Mouse (Mus musculus) forebrain, embryonic 16.5 days (tissue): ENCODE data around the gene Cox6a1. TPM values are rescaled to one million over a fixed set of nuclear protein-coding genes. Genes with fewer than 3 reads are reported as not detected.

Source experiments
- ATAC-seq: fragments of 200-750 bp; cut with Nextera tagmentation; 2 replicates; pipeline ENCODE4 v1.8.0; 2017; ENCODE audit warnings: mild to moderate bottlenecking, moderate library complexity
- H3K27ac ChIP-seq: fragments of 300-500 bp; sonication (generic); 2 replicates; pipeline ENCODE4 v1.5.1; 2014; ENCODE audit warnings: low read length, control low read depth
- H3K27me3 ChIP-seq: fragments of 300-500 bp; sonication (generic); replicated peaks from 2 replicates; pipeline ENCODE4 v1.6.1; 2014; ENCODE audit warnings: low read length; ENCODE audit not compliant: control insufficient read depth, insufficient read depth
- H3K36me3 ChIP-seq: fragments of 300-500 bp; sonication (generic); 2 replicates; pipeline ENCODE4 v1.6.1; 2014; ENCODE audit not compliant: control insufficient read depth, insufficient read depth
- H3K4me1 ChIP-seq: fragments of 300-500 bp; sonication (generic); replicated peaks from 2 replicates; pipeline ENCODE4 v1.6.1; 2014; ENCODE audit warnings: low read length; ENCODE audit not compliant: control insufficient read depth, insufficient read depth
- H3K4me2 ChIP-seq: fragments of 300-500 bp; sonication (generic); 2 replicates; pipeline ENCODE4 v1.6.1; 2014; ENCODE audit warnings: mild to moderate bottlenecking, low read length, control low read depth
- H3K4me3 ChIP-seq: fragments of 300-500 bp; sonication (generic); replicated peaks from 2 replicates; pipeline ENCODE4 v1.5.1; 2014; ENCODE audit warnings: mild to moderate bottlenecking, low read length, control low read depth
- H3K9ac ChIP-seq: fragments of 300-500 bp; sonication (generic); replicated peaks from 2 replicates; pipeline ENCODE4 v1.6.1; 2014; ENCODE audit warnings: low read depth, low read length, control low read depth
- H3K9me3 ChIP-seq: fragments of 300-500 bp; sonication (generic); 2 replicates; pipeline ENCODE4 v1.6.1; 2016; ENCODE audit warnings: low read length; ENCODE audit not compliant: control insufficient read depth
- WGBS: fragments of 180-500 bp; shearing (Covaris S2); extraction: QIAGEN DNeasy Blood & Tissue Kit; methylation state at CpG from one replicate; pipeline ENCODE4 v1.1.7; 2014; 5-methylcytosine and 5-hydroxymethylcytosine counted together
- polyA plus RNA-seq: library from polyadenylated mRNA; unstranded; fragments of >200 nt; fragmentation: Nextera tagmentation; extraction: Ambion mirVana; gene quantifications from 2 replicates; pipeline ENCODE4 v1.2.1, GENCODE M21; 2015

Gene Cox6a1
- polyA plus RNA-seq, 1 experiment from 2014 or later = 925 TPM

DNA sequence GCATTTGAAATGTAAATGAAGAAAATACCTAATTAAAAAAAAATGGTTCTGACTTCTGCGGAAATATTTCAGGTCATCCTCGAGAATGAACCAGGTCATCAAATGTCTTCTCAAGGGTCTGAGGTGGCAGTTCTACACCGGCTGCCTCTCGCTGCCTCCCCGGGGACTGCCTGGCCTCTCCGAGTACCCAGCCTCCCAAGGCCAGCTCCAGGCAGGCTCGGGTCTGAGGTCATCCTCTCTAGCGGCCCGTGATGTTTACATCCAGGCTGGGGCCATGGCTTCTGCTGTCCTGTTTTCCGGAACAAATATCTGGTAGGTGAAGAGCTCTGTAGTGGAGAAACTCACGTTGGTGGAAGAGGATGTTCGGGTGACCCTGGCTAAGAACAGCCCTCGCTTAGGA, 6.3 kb upstream of the Cox6a1 start:
- Histone ChIP-seq H3K4me2 (no peak overlapping the region), H3K27me3 (no peaks in the 10 kb centered on the region), H3K4me1 (no peaks in the 10 kb centered on the region), H3K9me3 (no peaks in the 10 kb centered on the region), H3K9ac (no peak overlapping the region), H3K4me3 (no peak overlapping the region), H3K27ac (no peak overlapping the region), H3K36me3 (no peaks in the 10 kb centered on the region)
- WGBS = 72% methylated on average over 13 of the region's 13 CpGs
- no peak for ATAC-seq

DNA sequence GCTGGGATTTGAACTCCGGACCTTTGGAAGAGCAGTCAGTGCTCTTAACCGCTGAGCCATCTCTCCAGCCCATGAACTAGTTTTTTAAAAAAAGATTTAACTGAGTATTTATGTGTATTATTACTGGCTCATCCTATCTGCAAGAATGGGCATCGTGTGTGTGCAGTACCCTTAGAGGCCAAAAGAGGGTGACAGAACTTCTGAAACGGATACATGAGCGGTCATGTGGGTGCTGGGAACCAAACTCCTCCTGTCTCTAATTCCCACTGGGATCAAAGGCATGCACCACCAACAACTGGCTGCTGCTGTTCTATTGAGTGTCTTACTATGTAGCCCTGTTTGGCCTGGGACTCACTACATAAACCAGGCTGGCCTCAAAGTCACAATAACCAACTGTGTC, 2.6 kb upstream of the Cox6a1 start:
- Histone ChIP-seq H3K27ac (no peak overlapping the region), H3K4me1 (peaks cover 19% of the 10 kb centered on the region), H3K27me3 (no peaks in the 10 kb centered on the region), H3K4me2 (no peak overlapping the region), H3K9ac (no peak overlapping the region), H3K4me3 (no peak overlapping the region), H3K36me3 (no peaks in the 10 kb centered on the region), H3K9me3 (no peaks in the 10 kb centered on the region)
- 81% methylated on average over 5 of the region's 5 CpGs for WGBS
- no peak for ATAC-seq

DNA sequence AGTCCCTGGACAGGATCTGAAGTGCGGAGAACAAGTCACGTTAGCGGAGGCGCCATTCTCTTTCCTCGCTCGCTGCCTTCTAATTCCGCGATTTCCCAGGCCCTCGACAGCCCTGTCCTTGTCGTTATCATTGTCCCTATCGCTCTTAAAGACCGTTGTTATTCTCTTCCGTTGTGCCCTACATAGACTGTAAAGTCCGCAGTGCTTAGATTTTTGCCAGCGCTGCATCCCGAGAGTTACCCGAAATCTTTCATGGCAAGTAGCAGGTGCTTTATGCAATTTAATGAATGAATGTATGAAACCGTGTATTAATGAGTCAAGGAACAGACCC, 409 bp upstream of the Cox6a1 start:
- Histone ChIP-seq H3K9me3 (no peaks in the 10 kb centered on the region), H3K4me2 (peak overlapping the region; percentile 75), H3K9ac (peak overlapping the region; percentile 75), H3K4me1 (peaks cover 19% of the 10 kb centered on the region), H3K36me3 (peaks cover 15% of the 10 kb centered on the region), H3K27ac (peak overlapping the region; percentile 88), H3K4me3 (peak overlapping the region; percentile 91), H3K27me3 (no peaks in the 10 kb centered on the region)
- WGBS = under 1% methylated on average over 18 of the region's 18 CpGs
- ATAC-seq = peak; percentile 55

DNA sequence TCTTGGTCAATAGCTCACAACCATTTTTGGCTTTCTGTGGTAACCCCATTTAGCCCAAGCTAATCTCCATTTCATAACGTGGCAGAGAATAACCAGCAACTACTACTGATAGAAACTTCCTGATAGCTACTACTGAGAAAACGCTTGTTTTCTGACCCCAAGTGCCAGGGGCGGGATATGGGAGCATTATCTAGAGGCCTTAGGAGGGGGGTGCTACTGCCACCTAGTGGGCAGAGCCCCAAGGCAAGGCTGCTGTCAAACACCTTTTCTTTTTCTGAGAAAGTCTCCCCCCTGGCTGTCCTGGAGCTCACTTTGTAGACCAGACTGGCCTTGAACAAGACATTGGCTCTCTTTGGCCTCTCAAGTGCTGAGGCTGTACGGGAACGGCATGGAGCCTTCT, 1.2 kb downstream of the Cox6a1 start:
- ATAC-seq = peak; percentile 41; the same call in 1 of the 2 replicates
- 1% methylated on average over 5 of the region's 5 CpGs for WGBS
- H3K27ac ChIP-seq = no peak overlapping the region

DNA sequence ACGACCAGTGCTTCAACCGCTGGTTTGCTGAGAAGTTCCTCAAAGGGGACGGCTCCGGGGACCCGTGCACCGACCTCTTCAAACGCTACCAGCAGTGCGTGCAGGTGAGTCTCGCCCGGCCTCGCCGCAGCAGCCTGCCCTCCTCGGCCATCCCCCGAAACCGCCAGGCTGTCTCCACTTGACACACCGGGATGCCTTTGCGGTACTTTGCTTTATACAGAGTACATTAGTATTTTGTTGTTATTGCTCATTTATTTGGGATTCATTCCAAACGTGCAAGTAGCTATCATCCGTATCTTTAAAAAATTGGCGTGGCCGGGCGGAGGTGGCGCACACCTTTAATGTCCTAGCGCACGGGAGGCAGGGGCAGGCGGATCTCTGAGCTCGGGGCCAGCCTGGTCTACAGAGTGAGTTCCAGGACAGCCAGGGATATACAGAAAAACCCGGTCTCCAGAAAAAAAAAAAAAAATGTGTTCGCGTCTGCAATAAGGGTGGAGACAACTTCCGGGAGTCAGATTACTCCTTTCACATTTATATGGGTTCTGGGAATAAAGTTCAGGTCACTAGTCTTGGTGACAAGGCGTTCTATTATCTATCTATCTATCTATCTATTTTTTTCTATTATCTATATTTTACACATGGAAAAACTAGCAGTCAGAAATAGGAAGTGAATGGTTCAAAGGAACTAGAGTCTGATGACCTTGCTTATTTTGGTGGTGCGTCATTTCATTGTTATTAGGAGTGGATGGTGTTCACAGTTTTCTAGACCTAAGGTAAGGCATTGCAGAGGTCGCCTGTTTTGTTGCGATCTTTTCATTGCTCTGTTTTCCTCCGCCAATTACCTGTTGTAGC, 7.2 kb downstream of the Cox6a1 start:
- Histone ChIP-seq H3K4me2 (peak overlapping the region; percentile 81), H3K36me3 (peaks cover 26% of the 10 kb centered on the region), H3K4me3 (peak overlapping the region; percentile 98), H3K9ac (peak overlapping the region; percentile 96), H3K4me1 (peaks cover 15% of the 10 kb centered on the region), H3K27me3 (no peaks in the 10 kb centered on the region), H3K27ac (peak overlapping the region; percentile 78; the same call in 1 of the 2 replicates), H3K9me3 (no peaks in the 10 kb centered on the region)
- 12% methylated on average over 36 of the region's 36 CpGs for WGBS
- ATAC-seq = peak; percentile 61

More for the DNA sequence above, 1.2 kb downstream of the Cox6a1 start:
- H3K4me3 ChIP-seq = peak overlapping the region; percentile 91
- H3K9me3 ChIP-seq = no peaks in the 10 kb centered on the region
- no peaks in the 10 kb centered on the region for H3K27me3 ChIP-seq
- H3K4me1 ChIP-seq = peaks cover 19% of the 10 kb centered on the region
- H3K4me2 ChIP-seq = peak overlapping the region; percentile 98
- H3K9ac ChIP-seq = no peak overlapping the region
- peaks cover 26% of the 10 kb centered on the region for H3K36me3 ChIP-seq

DNA sequence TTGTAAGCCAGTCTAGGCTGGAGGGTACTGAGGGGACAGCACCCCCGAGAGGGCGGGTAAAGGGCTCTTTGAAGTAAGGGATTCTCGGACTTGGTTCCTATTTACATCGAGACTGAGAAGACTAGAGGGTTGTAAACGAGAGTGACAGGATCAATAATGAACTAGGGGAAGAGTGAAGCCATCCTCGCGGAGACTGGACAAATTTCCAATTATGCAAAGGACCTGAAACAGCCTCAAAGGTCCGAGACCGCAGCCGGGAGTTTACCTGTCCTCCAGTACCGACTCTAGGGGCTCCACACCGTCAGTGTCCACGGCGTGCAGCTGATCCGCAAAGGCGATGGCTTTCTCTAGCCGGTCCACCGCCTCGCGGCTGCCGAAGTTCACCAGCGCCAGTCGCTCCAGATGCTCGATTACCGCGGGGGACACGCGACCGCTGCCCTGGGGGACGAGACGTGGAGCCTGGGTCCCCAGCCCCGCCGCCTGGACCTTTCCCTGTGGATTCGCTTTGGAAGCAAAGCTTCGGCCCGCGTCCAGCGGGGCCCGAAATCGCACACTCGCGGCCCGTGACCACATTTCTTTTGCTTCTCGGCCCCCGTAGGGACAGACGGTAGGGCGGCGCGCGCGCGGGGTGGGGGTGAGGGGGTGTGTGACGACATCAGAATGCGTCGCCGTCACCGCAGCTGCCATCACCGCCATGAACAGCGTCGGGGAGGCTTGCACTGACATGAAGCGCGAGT, 8.0 kb downstream of the Cox6a1 start, which contains the start of the genes Gatc and Triap1:
Gene Gatc (minus strand): TSS at position 602 of the 737 bp plus-strand sequence.
Gene Triap1 (plus strand): TSS at position 649 of the 737 bp plus-strand sequence.
- Histone ChIP-seq H3K9me3 (no peaks in the 10 kb centered on the region), H3K4me2 (peak within 1 kb of the TSS; percentile 81), H3K36me3 (peaks cover 26% of the 10 kb centered on the region), H3K27me3 (no peaks in the 10 kb centered on the region), H3K4me1 (peaks cover 15% of the 10 kb centered on the region), H3K4me3 (peak within 1 kb of the TSS; percentile 98), H3K9ac (peak within 1 kb of the TSS; percentile 96), H3K27ac (peak within 1 kb of the TSS; percentile 78)
- WGBS = under 1% methylated on average over 62 of the region's 62 CpGs
- peak; percentile 93 for ATAC-seq

DNA sequence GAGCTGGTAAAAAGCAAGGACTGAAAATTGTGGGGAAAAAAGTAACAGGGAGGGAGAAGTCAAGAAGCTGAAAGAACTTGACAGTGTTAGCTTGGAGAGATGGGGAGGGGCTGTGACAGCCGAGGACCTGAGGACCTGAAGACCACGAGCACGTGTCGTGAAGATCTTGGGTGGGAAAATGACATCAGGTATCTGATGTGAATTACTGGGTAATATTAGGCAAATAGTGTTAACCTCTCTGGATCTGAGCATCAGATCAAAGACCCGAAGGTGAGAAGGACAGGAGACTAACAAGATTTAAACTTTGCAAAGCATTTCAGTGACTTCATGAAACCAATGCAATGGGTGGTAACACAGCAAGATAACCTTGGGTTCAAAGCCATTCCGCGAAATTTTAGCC, 8.8 kb downstream of the Cox6a1 start:
- 34% methylated on average over 7 of the region's 7 CpGs for WGBS
- Histone ChIP-seq H3K9ac (peak overlapping the region; percentile 11; the same call in 1 of the 2 replicates), H3K36me3 (peaks cover 27% of the 10 kb centered on the region)

DNA sequence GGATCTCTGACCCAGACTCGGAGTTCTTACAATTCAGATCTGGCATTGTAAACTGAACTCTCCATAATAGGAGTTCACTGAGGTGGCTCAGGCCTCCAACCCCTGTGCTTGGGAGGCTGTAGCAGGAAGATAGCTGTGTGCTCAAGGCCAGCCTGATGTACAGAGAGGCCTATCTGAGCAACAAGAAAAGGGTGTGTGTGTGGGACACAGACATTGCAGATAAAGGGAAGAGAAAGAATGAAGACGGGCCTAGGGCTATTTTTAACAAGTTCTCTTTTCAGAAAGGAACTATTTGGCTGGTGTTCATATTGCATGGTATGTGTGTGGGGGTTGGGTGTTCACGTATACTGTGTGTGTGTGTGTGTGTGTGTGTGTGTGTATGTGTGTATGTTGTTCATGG, 15.2 kb downstream of the Cox6a1 start:
- H3K4me1 ChIP-seq = peaks cover 15% of the 10 kb centered on the region
- ATAC-seq = no peak
- no peak overlapping the region for H3K27ac ChIP-seq
- 89% methylated on average over 3 of the region's 3 CpGs for WGBS
- no peaks in the 10 kb centered on the region for H3K9me3 ChIP-seq
- H3K4me2 ChIP-seq = no peak overlapping the region
- H3K4me3 ChIP-seq = no peak overlapping the region
- peaks cover 44% of the 10 kb centered on the region for H3K36me3 ChIP-seq
- no peak overlapping the region for H3K9ac ChIP-seq
- H3K27me3 ChIP-seq = no peaks in the 10 kb centered on the region

More for the DNA sequence above, 8.8 kb downstream of the Cox6a1 start:
- Histone ChIP-seq H3K27me3 (no peaks in the 10 kb centered on the region), H3K27ac (no peak overlapping the region), H3K4me3 (peak overlapping the region; percentile 98), H3K4me2 (peak overlapping the region; percentile 61), H3K9me3 (no peaks in the 10 kb centered on the region), H3K4me1 (peaks cover 15% of the 10 kb centered on the region)
- ATAC-seq = no peak

DNA sequence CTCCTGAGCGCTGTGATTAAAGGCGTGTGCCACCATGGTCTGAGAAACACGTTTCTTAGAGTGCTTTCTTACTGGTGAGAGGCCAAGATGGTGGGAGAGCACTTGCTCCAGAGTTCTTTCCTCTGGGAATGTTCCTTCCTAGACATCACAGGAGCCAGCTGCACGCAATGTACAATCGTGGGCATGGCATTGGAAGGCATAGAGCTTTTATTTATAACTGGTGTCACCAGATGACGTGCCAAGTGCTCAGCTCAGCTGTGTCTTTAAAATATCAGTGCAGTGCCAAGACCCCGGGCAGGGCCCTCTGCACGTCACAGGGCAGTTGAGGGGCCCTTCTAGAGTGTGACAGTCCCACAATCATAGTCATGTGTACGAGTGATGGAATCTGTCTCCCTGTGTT, 17.8 kb downstream of the Cox6a1 start:
- Histone ChIP-seq H3K9me3 (no peaks in the 10 kb centered on the region), H3K27me3 (no peaks in the 10 kb centered on the region), H3K36me3 (peaks cover 41% of the 10 kb centered on the region), H3K4me2 (no peak overlapping the region), H3K9ac (no peak overlapping the region), H3K4me3 (no peak overlapping the region), H3K27ac (no peak overlapping the region), H3K4me1 (peaks cover 26% of the 10 kb centered on the region)
- WGBS = 86% methylated on average over 9 of the region's 9 CpGs
- ATAC-seq = no peak
